Mouse (Mus musculus) liver, embryonic 12.5 days (tissue): Measurements from ENCODE around the gene Gpank1. TPM values are rescaled to one million over a fixed set of nuclear protein-coding genes. Genes with fewer than 3 reads are reported as not detected.

Experiments used
- ATAC-seq: fragments of 200-750 bp; cut with Nextera tagmentation; 2 replicates; pipeline ENCODE4 v1.8.0; 2017; ENCODE audit warnings: moderate number of reproducible peaks, mild to moderate bottlenecking, moderate library complexity
- H3K27ac ChIP-seq: fragments of 300-500 bp; sonication (generic); 2 replicates; pipeline ENCODE4 v1.5.1; 2016; ENCODE audit warnings: mild to moderate bottlenecking
- H3K27me3 ChIP-seq: fragments of 300-500 bp; sonication (generic); replicated peaks from 2 replicates; pipeline ENCODE4 v1.6.1; 2016; ENCODE audit warnings: mild to moderate bottlenecking, moderate library complexity
- H3K36me3 ChIP-seq: fragments of 300-500 bp; sonication (generic); 2 replicates; pipeline ENCODE4 v1.6.1; 2016; ENCODE audit warnings: mild to moderate bottlenecking, moderate library complexity
- H3K4me1 ChIP-seq: fragments of 300-500 bp; sonication (generic); 2 replicates; pipeline ENCODE4 v1.6.1; 2016
- H3K4me2 ChIP-seq: fragments of 300-500 bp; sonication (generic); 2 replicates; pipeline ENCODE4 v1.6.1; 2016; ENCODE audit warnings: mild to moderate bottlenecking, moderate library complexity
- H3K4me3 ChIP-seq: fragments of 300-500 bp; sonication (generic); 2 replicates; pipeline ENCODE4 v1.5.1; 2016; ENCODE audit warnings: mild to moderate bottlenecking, moderate library complexity
- H3K9ac ChIP-seq: fragments of 300-500 bp; sonication (generic); 2 replicates; pipeline ENCODE4 v1.6.1; 2016; ENCODE audit warnings: mild to moderate bottlenecking, moderate library complexity
- H3K9me3 ChIP-seq: fragments of 300-500 bp; sonication (generic); replicated peaks from 2 replicates; pipeline ENCODE4 v1.6.1; 2016; ENCODE audit warnings: mild to moderate bottlenecking, moderate library complexity
- WGBS: fragments of 180-500 bp; shearing (Covaris S2); methylation state at CpG from one replicate; pipeline ENCODE4 v1.1.7; 2016; ENCODE audit not compliant: insufficient replicate concordance; 5-methylcytosine and 5-hydroxymethylcytosine counted together
- polyA plus RNA-seq: library from polyadenylated mRNA; unstranded; fragments of >200 nt; fragmentation: Nextera tagmentation; extraction: Ambion mirVana; gene quantifications from 2 replicates; pipeline ENCODE4 v1.2.1, GENCODE M21; 2016

Gene Gpank1
- 16.5 and 19.6 TPM in 2 replicates for polyA plus RNA-seq

- H3K27ac ChIP-seq, result peak within 1 kb of the TSS; percentile 96
- H3K4me2 ChIP-seq, result peak within 1 kb of the TSS; percentile 89
- peak; percentile 94 for ATAC-seq
- no peaks in the 10 kb centered on the region for H3K27me3 ChIP-seq
- peaks cover 57% of the 10 kb centered on the region for H3K36me3 ChIP-seq
- peak within 1 kb of the TSS; percentile 82 for H3K4me3 ChIP-seq
- WGBS, result 2% methylated on average over 50 of the region's 50 CpGs
- H3K9me3 ChIP-seq, result no peaks in the 10 kb centered on the region
- peak within 1 kb of the TSS; percentile 92 for H3K9ac ChIP-seq
- peaks cover 42% of the 10 kb centered on the region for H3K4me1 ChIP-seq
Observed at GRCm38 (mm10) chr17:35121143-35121799, at the start of gene Gpank1. TSS of gene Gpank1 (plus strand) at chr17:35121455.

GRCm38 (mm10) chr17:35074097-35074496 lies 47.2 kb upstream of the Gpank1 start:
- no peak overlapping the region for H3K4me2 ChIP-seq
- no peak overlapping the region for H3K4me3 ChIP-seq
- no peaks in the 10 kb centered on the region for H3K9me3 ChIP-seq
- H3K27me3 ChIP-seq, result peaks cover 46% of the 10 kb centered on the region
- no peak for ATAC-seq
- no peak overlapping the region for H3K9ac ChIP-seq
- H3K4me1 ChIP-seq, result peaks cover 36% of the 10 kb centered on the region
- no peak overlapping the region for H3K27ac ChIP-seq
- 24% methylated on average over 17 of the region's 17 CpGs for WGBS
- no peaks in the 10 kb centered on the region for H3K36me3 ChIP-seq

GRCm38 (mm10) chr17:35076507-35077176 lies 44.6 kb upstream of the Gpank1 start, which contains the start of gene Ly6g6e:
TSS of gene Ly6g6e (plus strand) at chr17:35076902.
- Histone ChIP-seq H3K9me3 (no peaks in the 10 kb centered on the region), H3K27ac (0 out of 2 replicates have a peak within 1 kb of the TSS, but pooled peaks have one; percentile 2), H3K36me3 (no peaks in the 10 kb centered on the region), H3K4me2 (peak within 1 kb of the TSS; percentile 30), H3K9ac (no peak within 1 kb of the TSS), H3K4me1 (peaks cover 57% of the 10 kb centered on the region), H3K27me3 (peaks cover 40% of the 10 kb centered on the region), H3K4me3 (no peak within 1 kb of the TSS)
- ATAC-seq, result no peak
- WGBS, result 38% methylated on average over 10 of the region's 10 CpGs

GRCm38 (mm10) chr17:35077285-35077684 lies 44.0 kb upstream of the Gpank1 start:
- Histone ChIP-seq H3K9ac (no peak overlapping the region), H3K27me3 (peaks cover 40% of the 10 kb centered on the region), H3K36me3 (no peaks in the 10 kb centered on the region), H3K27ac (0 out of 2 replicates have a peak overlapping the region, but pooled peaks have one; percentile 2), H3K4me1 (peaks cover 60% of the 10 kb centered on the region), H3K9me3 (no peaks in the 10 kb centered on the region), H3K4me3 (no peak overlapping the region), H3K4me2 (peak overlapping the region; percentile 30; the same call in 1 of the 2 replicates)
- 38% methylated on average over 2 of the region's 2 CpGs for WGBS
- ATAC-seq, result no peak

GRCm38 (mm10) chr17:35077786-35078233 lies 43.4 kb upstream of the Gpank1 start, which contains the start of gene Ly6g6d:
TSS of gene Ly6g6d (minus strand) at chr17:35078065.
- ATAC-seq, result no peak
- Histone ChIP-seq H3K4me3 (no peak within 1 kb of the TSS), H3K9me3 (no peaks in the 10 kb centered on the region), H3K27me3 (peaks cover 40% of the 10 kb centered on the region), H3K4me1 (peaks cover 60% of the 10 kb centered on the region), H3K36me3 (no peaks in the 10 kb centered on the region), H3K27ac (peak within 1 kb of the TSS; percentile 83; the same call in 1 of the 2 replicates), H3K4me2 (peak within 1 kb of the TSS; percentile 30), H3K9ac (no peak within 1 kb of the TSS; the same call in 1 of the 2 replicates)
- WGBS, result 19% methylated on average over 14 of the region's 14 CpGs

GRCm38 (mm10) chr17:35079778-35080177 lies 41.5 kb upstream of the Gpank1 start:
- H3K4me2 ChIP-seq, result peak overlapping the region; percentile 70
- H3K27me3 ChIP-seq, result peaks cover 31% of the 10 kb centered on the region
- no peaks in the 10 kb centered on the region for H3K36me3 ChIP-seq
- peak; percentile 97 for ATAC-seq
- peak overlapping the region; percentile 62 for H3K9ac ChIP-seq
- H3K9me3 ChIP-seq, result no peaks in the 10 kb centered on the region
- peak overlapping the region; percentile 83 for H3K27ac ChIP-seq
- 6% methylated on average over 9 of the region's 9 CpGs for WGBS
- peaks cover 57% of the 10 kb centered on the region for H3K4me1 ChIP-seq
- H3K4me3 ChIP-seq, result peak overlapping the region; percentile 29

- peak overlapping the region; percentile 62 for H3K9ac ChIP-seq
- H3K9me3 ChIP-seq, result no peaks in the 10 kb centered on the region
- peak overlapping the region; percentile 29 for H3K4me3 ChIP-seq
- peak; percentile 50 for ATAC-seq
- peaks cover 27% of the 10 kb centered on the region for H3K27me3 ChIP-seq
- H3K4me2 ChIP-seq, result peak overlapping the region; percentile 70
- WGBS, result 20% methylated on average over 6 of the region's 6 CpGs
- H3K36me3 ChIP-seq, result no peaks in the 10 kb centered on the region
- peaks cover 62% of the 10 kb centered on the region for H3K4me1 ChIP-seq
- peak overlapping the region; percentile 83 for H3K27ac ChIP-seq
Observed at GRCm38 (mm10) chr17:35080248-35080647, 41.0 kb upstream of the Gpank1 start.

GRCm38 (mm10) chr17:35080710-35081109 lies 40.5 kb upstream of the Gpank1 start:
- Histone ChIP-seq H3K9ac (peak overlapping the region; percentile 62), H3K27ac (peak overlapping the region; percentile 83)
- WGBS, result 87% methylated on average over 4 of the region's 4 CpGs

GRCm38 (mm10) chr17:35082841-35083576 lies 38.2 kb upstream of the Gpank1 start:
- H3K9ac ChIP-seq, result no peak overlapping the region
- H3K9me3 ChIP-seq, result no peaks in the 10 kb centered on the region
- no peak overlapping the region for H3K4me3 ChIP-seq
- ATAC-seq, result no peak
- WGBS, result 78% methylated on average over 16 of the region's 16 CpGs
- H3K27ac ChIP-seq, result peak overlapping the region; percentile 12; the same call in 1 of the 2 replicates
- H3K4me1 ChIP-seq, result peaks cover 46% of the 10 kb centered on the region
- no peak overlapping the region for H3K4me2 ChIP-seq
- no peaks in the 10 kb centered on the region for H3K36me3 ChIP-seq
- peaks cover 9% of the 10 kb centered on the region for H3K27me3 ChIP-seq

More at GRCm38 (mm10) chr17:35080710-35081109, 40.5 kb upstream of the Gpank1 start:
- Histone ChIP-seq H3K4me1 (peaks cover 66% of the 10 kb centered on the region), H3K4me3 (no peak overlapping the region), H3K27me3 (peaks cover 27% of the 10 kb centered on the region), H3K9me3 (no peaks in the 10 kb centered on the region), H3K4me2 (peak overlapping the region; percentile 70), H3K36me3 (no peaks in the 10 kb centered on the region)
- ATAC-seq, result no peak

GRCm38 (mm10) chr17:35083929-35084497 lies 37.2 kb upstream of the Gpank1 start:
- Histone ChIP-seq H3K9me3 (no peaks in the 10 kb centered on the region), H3K4me2 (no peak overlapping the region), H3K27me3 (0 out of 2 replicates have a peak, but pooled peaks cover 4% of the 10 kb centered on the region), H3K27ac (no peak overlapping the region), H3K36me3 (no peaks in the 10 kb centered on the region), H3K4me3 (no peak overlapping the region), H3K4me1 (peaks cover 40% of the 10 kb centered on the region), H3K9ac (no peak overlapping the region)
- 39% methylated on average over 3 of the region's 3 CpGs for WGBS
- ATAC-seq, result no peak

- Histone ChIP-seq H3K27ac (peak within 1 kb of the TSS; percentile 33; the same call in 1 of the 2 replicates), H3K27me3 (0 out of 2 replicates have a peak, but pooled peaks cover 4% of the 10 kb centered on the region)
- 38% methylated on average over 7 of the region's 7 CpGs for WGBS
Observed at GRCm38 (mm10) chr17:35085208-35085865, 35.9 kb upstream of the Gpank1 start, which contains the start of gene Ly6g6f. TSS of gene Ly6g6f (minus strand) at chr17:35085610.

More at GRCm38 (mm10) chr17:35085208-35085865, 35.9 kb upstream of the Gpank1 start, which contains the start of gene Ly6g6f:
- no peaks in the 10 kb centered on the region for H3K9me3 ChIP-seq
- no peak within 1 kb of the TSS for H3K4me2 ChIP-seq
- no peaks in the 10 kb centered on the region for H3K36me3 ChIP-seq
- no peak for ATAC-seq
- 0 out of 2 replicates have a peak within 1 kb of the TSS, but pooled peaks have one; percentile 13 for H3K9ac ChIP-seq
- peaks cover 34% of the 10 kb centered on the region for H3K4me1 ChIP-seq
- no peak within 1 kb of the TSS for H3K4me3 ChIP-seq
